Mouse (Mus musculus): Measurements from ENCODE around the gene Cdc37l1.

- TF ChIP-seq POLR2A (IDR thresholded peaks at IDR 0.05; ENCODE audit: control insufficient read depth, low read depth, low read length) (no peak), CTCF (IDR thresholded peaks at IDR 0.05; ENCODE audit: control insufficient read depth, insufficient read depth, insufficient replicate concordance, low read depth, low read length) (no peak)
Measured at GRCm38 (mm10) chr19:29044353-29044768, 54.2 kb downstream of the Cdc37l1 start.
